Mouse (Mus musculus): ENCODE measurements around the gene Frk. TPM values are rescaled to one million over a fixed set of nuclear protein-coding genes. Genes with fewer than 3 reads are reported as not detected.
"Not testable (repeated sequence)": the region's sequence is repeated elsewhere in the genome, so short reads cannot be mapped to it uniquely, and the experiment has no call there.

Gene Frk
- total RNA-seq, 2 experiments from 2014 or later: 0.69 to 1.1 TPM

DNA sequence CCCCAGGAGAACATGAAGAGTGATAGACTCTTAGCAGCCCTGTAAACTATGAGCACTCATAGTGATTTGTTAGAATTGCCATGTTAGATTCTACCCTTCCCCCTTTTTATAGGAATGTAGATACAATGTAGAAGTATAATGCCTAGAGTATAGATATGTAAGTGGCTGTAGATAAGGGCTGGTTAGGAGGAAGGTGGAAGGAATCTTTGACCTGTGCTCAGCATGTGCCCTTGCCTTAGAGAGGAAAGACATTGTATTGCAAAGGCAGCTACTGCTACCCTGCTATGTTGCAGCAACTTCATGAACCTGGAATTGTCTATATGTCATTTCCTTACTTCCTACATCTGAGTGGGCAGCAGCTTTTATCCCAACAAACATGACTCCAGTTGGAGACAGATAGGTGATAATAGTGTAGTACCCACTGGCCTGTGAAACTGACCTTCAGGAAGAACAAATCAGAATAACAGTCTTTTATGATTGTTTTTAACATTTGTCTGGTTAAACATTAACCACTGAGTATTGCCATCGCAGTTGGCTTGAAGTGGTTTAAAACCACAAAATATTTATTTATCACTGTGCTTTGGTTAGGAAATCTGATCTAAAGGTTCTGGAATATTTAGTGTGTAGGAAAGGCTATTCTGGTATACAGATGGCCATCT, 80.4 kb downstream of the Frk start:
- intact Hi-C loops (cut with DNase I): no loop called here
- no peak for DNase-seq

DNA sequence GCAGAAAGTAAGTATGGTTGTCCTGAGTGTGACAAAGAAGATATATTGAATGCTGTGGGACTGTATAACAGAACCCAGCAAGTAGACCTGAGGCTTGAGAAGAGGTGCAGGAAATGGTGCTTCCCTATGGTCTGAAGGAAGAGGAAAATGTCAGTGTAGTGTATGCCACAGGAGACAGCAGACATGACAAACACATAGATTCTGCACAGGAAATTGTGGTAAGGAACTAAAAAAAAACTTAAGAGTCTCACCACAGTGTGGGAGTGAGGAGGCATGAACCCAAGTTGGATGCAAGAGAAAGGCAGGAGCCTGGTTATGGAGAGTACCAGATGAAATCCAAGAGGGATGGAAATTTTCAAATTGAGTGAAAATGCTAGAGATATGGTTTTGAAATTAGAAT, 132.3 kb downstream of the Frk start:
- no peak for DNase-seq
- intact Hi-C loops (cut with DNase I): no loop called here

DNA sequence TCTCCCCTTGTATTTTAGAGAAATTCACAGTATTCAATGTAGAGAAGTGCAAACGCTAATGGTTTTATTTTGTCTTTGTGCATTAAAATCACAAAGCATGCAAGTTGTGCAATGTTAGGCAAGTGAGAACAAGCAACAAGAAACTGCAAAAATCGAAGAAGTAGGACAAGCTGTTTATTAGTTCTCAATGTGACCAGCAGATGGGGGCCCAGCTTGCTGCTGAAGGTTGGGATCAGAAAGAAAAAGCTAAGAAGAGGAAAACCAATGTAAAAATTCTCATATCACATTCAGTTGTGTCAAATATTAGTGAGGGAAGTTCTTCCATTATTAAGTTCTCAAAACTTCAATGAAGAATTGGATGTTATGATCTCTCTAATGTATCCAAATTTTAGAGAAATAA, 134.0 kb downstream of the Frk start:
- intact Hi-C loops (cut with DNase I): no loop called here

DNA sequence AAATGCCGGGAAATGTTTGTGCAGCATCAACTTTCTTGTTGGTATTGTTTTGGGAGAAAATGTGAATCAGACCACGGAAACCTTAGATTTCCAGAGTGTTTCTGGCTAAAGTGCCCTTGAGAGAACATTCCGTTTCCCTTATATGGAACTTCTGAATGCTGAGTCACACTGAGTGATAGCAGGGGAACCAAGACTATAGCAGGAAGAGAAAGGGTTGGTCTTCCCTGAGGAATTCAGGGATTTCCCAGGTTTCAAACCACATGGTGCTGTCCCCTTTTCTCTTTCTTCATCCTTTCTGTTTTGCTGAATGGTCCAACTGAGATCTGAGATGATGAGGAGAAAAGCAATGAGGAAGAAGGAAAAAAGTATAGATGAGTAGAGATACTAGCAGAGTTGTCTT, 135.3 kb downstream of the Frk start:
- intact Hi-C loops (cut with DNase I): no loop called here
- DNase-seq: no peak

More for the DNA sequence above, 134.0 kb downstream of the Frk start:
- no peak for DNase-seq

DNA sequence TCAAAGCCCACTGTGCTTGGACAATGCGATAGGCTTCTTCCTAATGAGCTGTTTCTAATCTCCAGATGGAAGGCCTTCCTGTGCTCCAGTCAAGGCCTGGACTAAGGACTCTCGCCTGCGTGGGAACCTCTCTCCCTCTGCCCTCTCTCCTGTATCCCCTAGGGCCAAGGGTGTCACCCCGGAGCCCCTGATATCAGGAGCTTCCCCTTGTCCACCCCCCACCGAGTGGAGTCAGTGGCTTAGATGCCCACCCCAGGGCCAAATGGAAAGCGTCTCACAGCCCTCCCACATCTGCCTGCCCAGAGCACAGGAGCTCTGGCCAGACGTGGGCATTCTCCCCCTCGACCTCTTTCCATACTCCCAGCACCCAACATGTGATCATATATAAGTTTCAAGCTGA, 137.3 kb downstream of the Frk start:
- intact Hi-C loops (cut with DNase I); DNase-seq: not testable (repeated sequence)

DNA sequence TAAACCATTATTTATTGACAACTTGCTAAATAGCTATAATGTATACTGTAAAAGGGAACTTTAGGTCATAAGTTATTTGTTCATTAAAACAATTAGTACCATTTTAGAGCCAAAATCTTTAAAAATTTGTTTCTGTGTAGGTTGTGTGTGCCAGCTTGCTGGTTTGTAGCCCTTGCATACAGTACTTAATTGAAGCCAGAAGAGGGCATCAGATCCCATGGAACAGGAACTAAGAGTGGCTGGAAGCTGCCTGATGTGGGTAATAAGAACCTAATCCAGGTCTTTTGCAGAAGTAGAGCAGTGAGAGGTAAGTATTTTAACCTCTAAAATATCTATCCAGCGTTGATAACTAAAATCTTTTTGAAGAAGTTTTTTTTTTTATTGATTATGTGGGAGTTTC, 155.0 kb downstream of the Frk start:
- intact Hi-C loops (cut with DNase I): no loop called here
- no peak for DNase-seq

Other genes with a start within 250 kb of the Frk start
- gene Tspyl1, start 201.2 kb upstream of the Frk start, total RNA-seq (2021): 10 to 100 TPM; 47.4 to 49.4 TPM
- gene Tspyl4, start 186.0 kb upstream of the Frk start, total RNA-seq (2021): 1 to 10 TPM in 1 of 2 experiments, under 1 TPM in 1; 0.99 to 1.3 TPM
- gene Col10a1, start 93.4 kb upstream of the Frk start, total RNA-seq (2021): not detected
- 1 to 10 TPM; 4.4 to 4.8 TPM for gene Nt5dc1, start 64.8 kb upstream of the Frk start, total RNA-seq (2021)